Mouse (Mus musculus) large intestine, adult 2 months (tissue): ENCODE measurements around the gene Pigg. TPM values are rescaled to one million over a fixed set of nuclear protein-coding genes. Genes with fewer than 3 reads are reported as not detected.

Experiments used
- polyA plus RNA-seq: library from polyadenylated mRNA; depleted of rRNA; stranded (reverse); fragments of >200 nt; gene quantifications from 2 replicates; pipeline ENCODE4 v1.2.3, GENCODE M21; 2012; rRNA removed

The Pigg gene
- polyA plus RNA-seq, 1 experiment: 6.0 TPM

Other genes starting within 250 kb of the Pigg start
- gene Mtf2, start 246.9 kb upstream of the Pigg start, polyA plus RNA-seq: 5.0 and 12.4 TPM in 2 replicates
- gene Tmed5, start 180.0 kb upstream of the Pigg start, polyA plus RNA-seq: 23.3 and 44.5 TPM in 2 replicates
- gene Ccdc18, start 179.7 kb upstream of the Pigg start, polyA plus RNA-seq: 0.06 and 0.11 TPM in 2 replicates
- 7.9 and 14.0 TPM in 2 replicates for gene Dr1, start 43.7 kb upstream of the Pigg start, polyA plus RNA-seq
- 0.61 and 0.70 TPM in 2 replicates for gene Gm42517, start 55.3 kb downstream of the Pigg start, polyA plus RNA-seq
- 0.03 TPM in 1 of 2 replicates, not detected in the other for gene Pde6b, start 75.8 kb downstream of the Pigg start, polyA plus RNA-seq
- 103 and 114 TPM in 2 replicates for gene Atp5k, start 121.8 kb downstream of the Pigg start, polyA plus RNA-seq
- gene Mfsd7a, start 136.3 kb downstream of the Pigg start, polyA plus RNA-seq: 10.5 and 14.6 TPM in 2 replicates
- 10.4 and 12.1 TPM in 2 replicates for gene Pcgf3, start 148.6 kb downstream of the Pigg start, polyA plus RNA-seq
- 0.38 and 0.51 TPM in 2 replicates for gene Cplx1, start 237.4 kb downstream of the Pigg start, polyA plus RNA-seq